Mouse (Mus musculus) cerebellum, postnatal 25 days (tissue): ENCODE data around the gene Gm20825.
"Not testable (repeated sequence)": the region's sequence is repeated elsewhere in the genome, so short reads cannot be mapped to it uniquely, and the experiment has no call there.

Source experiments
- DNase-seq, 2 experiments: peaks; one replicate each; pipeline ENCODE4 v3.0.0; 2021; ENCODE audit warnings: mixed read lengths in 2 of 2

Gene Gm20825

GRCm38 (mm10) chrY:8071407-8071806 is at the start of gene Gm20825:
Gene Gm20825, minus strand, starts transcription at chrY:8071507.
- not testable (repeated sequence) for DNase-seq
